Mouse (Mus musculus): Measurements from ENCODE around the gene Rcbtb1. TPM values are rescaled to one million over a fixed set of nuclear protein-coding genes. Genes with fewer than 3 reads are reported as not detected.

Rcbtb1 gene
- 20.0 and 22.9 TPM in 2 replicates for polyA plus RNA-seq (2014; fragmentation: Nextera tagmentation; extraction: Ambion mirVana)

DNA sequence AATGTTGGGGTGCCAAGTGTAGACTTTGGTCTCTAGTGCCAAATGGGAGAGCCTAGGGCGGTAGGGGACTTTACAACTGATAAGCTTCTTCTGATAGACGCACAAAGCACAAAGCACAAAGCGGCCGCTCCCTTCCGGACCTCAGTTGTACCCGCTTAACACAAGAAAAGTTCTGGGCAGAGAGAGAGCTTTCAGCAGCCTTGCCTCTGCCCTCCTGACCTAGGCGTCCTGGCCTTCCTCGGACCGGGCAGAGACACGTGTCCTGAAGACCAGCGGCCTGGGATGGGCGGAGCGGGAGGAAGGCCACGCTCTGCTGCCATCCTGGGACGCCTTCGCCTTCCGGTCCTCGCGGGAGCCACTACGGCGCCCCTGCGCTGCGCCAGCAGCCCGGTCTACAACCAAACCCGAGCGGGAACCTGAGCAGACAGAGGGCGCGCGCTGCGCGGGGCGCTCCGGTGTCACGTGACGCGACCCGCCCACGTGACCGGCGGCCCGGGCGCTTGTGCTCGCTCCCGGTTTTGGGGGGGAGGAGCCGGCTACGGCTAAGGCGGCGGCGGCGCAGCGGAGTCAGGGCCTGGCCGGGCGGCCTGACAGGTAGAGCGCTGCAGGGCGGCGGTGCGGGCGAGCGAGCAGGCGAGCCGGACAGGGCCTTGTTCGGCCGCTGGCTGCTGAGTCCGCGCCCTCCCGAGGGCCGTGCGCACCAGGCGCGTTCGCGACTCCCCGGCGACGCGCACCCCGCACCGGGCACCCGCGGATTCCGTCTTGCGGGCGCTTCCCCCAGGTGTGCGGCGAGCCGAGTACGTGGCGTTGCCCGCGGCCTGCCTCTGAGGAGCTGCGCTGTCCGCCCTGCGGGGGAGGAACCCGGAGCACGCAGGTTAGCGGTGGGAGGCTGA, at the start of gene Rcbtb1:
Rcbtb1 (plus strand) TSS at position 499 of the 893 bp plus-strand sequence.
- peak; percentile 93 for ATAC-seq (ENCODE audit: insufficient number of reproducible peaks, insufficient read depth, low FRiP score, low read depth)
- H3K27ac ChIP-seq (replicated peaks in 1 of 2; ENCODE audit: control insufficient read depth in 1 of 2, insufficient read depth in 1 of 2, low read depth in 2 of 2, low read length in 2 of 2), result peak within 1 kb of the TSS; percentile 79 to 89
- peak within 1 kb of the TSS; percentile 66 to 76 for H3K4me3 ChIP-seq (ENCODE audit: control insufficient read depth in 1 of 2, insufficient read depth in 1 of 2, low read depth in 1 of 2, low read length in 2 of 2)
- no peaks in the 10 kb centered on the region; the same call in 1 of the 2 replicates for H3K9me3 ChIP-seq (ENCODE audit: control insufficient read depth, low read length)
- H3K36me3 ChIP-seq (ENCODE audit: control insufficient read depth, insufficient read depth, low read length), result no peaks in the 10 kb centered on the region
- peak within 1 kb of the TSS; percentile 82 for H3K9ac ChIP-seq (ENCODE audit: low read length)
- H3K27me3 ChIP-seq (ENCODE audit: control insufficient read depth, insufficient read depth, low read length), result no peaks in the 10 kb centered on the region
- peak within 1 kb of the TSS; percentile 92 for H3K4me2 ChIP-seq (ENCODE audit: low read length)
- WGBS, result under 1% methylated on average over 92 of the region's 96 CpGs
- peaks cover 2 to 3% of the 10 kb centered on the region in 2 experiments; a peak in 2 of 4 replicates for H3K4me1 ChIP-seq (ENCODE audit: control insufficient read depth in 2 of 2, insufficient read depth in 2 of 2, low read length in 2 of 2)

DNA sequence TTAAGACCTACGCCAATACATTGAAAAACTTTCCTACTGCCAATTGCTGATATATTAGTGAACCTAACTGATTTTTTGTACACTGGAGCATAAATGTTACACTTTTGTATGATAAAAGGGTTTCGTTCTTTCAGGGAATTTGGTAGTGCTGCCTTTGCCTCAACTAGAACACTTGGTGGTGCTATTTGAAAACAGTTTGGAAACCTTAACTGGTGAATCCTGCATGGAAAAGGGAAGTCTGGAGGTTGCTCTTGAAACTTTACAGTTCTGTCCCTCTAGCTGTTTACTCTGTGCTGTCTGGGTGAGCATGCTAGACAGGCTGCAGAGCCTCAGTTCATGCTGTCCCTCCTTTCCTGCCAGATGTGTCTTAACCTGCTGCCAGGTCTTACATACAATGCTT, 45.4 kb upstream of the Rcbtb1 start:
- Histone ChIP-seq H3K4me2 (ENCODE audit: low read length) (no peak overlapping the region), H3K27ac (replicated peaks in 1 of 2; ENCODE audit: control insufficient read depth in 1 of 2, insufficient read depth in 1 of 2, low read depth in 2 of 2, low read length in 2 of 2) (no peak overlapping the region), H3K36me3 (ENCODE audit: control insufficient read depth, insufficient read depth, low read length) (no peaks in the 10 kb centered on the region), H3K9ac (ENCODE audit: low read length) (no peak overlapping the region), H3K27me3 (ENCODE audit: control insufficient read depth, insufficient read depth, low read length) (no peaks in the 10 kb centered on the region), H3K4me3 (ENCODE audit: control insufficient read depth in 1 of 2, insufficient read depth in 1 of 2, low read depth in 1 of 2, low read length in 2 of 2) (no peak overlapping the region), H3K4me1 (ENCODE audit: control insufficient read depth in 2 of 2, insufficient read depth in 2 of 2, low read length in 2 of 2) (no peaks in the 10 kb centered on the region), H3K9me3 (ENCODE audit: control insufficient read depth, low read length) (no peaks in the 10 kb centered on the region)
- no peak for ATAC-seq (ENCODE audit: insufficient number of reproducible peaks, insufficient read depth, low FRiP score, low read depth)
- WGBS, result 66% methylated on average over 2 of the region's 2 CpGs

DNA sequence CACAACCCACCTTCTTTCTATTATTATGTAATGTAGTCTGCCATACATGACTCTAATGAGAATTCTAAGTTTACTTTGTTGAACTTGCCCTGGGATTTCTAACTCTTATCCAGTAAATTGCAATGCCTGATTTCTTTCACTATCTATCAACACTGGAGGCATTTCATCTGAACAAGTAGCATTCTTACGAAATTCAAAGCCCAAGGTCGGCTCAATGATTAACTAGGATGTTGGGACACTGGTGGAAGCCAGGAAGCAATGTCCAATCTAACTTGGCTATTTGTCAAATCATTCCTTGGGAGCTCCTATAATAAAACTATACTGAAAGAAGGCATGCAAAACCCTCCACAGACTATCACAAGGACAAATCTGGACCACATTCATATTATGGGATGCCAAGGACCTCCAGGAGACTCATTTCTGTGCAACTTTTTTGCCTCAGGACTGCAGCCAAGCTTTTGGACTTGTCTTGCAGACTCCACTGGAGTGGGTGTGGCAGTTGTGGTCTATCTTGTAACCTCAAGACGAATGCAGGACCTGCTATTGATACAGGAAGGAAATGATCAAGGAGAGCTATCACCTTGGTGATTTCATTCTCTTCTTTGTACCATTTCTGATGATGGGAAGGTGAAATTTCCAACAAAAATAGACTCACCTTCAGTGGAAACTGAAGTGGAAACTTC, 43.9 kb upstream of the Rcbtb1 start:
- Histone ChIP-seq H3K9ac (ENCODE audit: low read length) (no peak overlapping the region), H3K4me3 (ENCODE audit: control insufficient read depth in 1 of 2, insufficient read depth in 1 of 2, low read depth in 1 of 2, low read length in 2 of 2) (no peak overlapping the region), H3K36me3 (ENCODE audit: control insufficient read depth, insufficient read depth, low read length) (no peaks in the 10 kb centered on the region), H3K4me2 (ENCODE audit: low read length) (no peak overlapping the region), H3K27me3 (ENCODE audit: control insufficient read depth, insufficient read depth, low read length) (no peaks in the 10 kb centered on the region), H3K9me3 (ENCODE audit: control insufficient read depth, low read length) (no peaks in the 10 kb centered on the region), H3K27ac (replicated peaks in 1 of 2; ENCODE audit: control insufficient read depth in 1 of 2, insufficient read depth in 1 of 2, low read depth in 2 of 2, low read length in 2 of 2) (no peak overlapping the region), H3K4me1 (ENCODE audit: control insufficient read depth in 2 of 2, insufficient read depth in 2 of 2, low read length in 2 of 2) (no peaks in the 10 kb centered on the region)
- WGBS, result 62% methylated on average over 3 of the region's 3 CpGs
- no peak for ATAC-seq (ENCODE audit: insufficient number of reproducible peaks, insufficient read depth, low FRiP score, low read depth)

DNA sequence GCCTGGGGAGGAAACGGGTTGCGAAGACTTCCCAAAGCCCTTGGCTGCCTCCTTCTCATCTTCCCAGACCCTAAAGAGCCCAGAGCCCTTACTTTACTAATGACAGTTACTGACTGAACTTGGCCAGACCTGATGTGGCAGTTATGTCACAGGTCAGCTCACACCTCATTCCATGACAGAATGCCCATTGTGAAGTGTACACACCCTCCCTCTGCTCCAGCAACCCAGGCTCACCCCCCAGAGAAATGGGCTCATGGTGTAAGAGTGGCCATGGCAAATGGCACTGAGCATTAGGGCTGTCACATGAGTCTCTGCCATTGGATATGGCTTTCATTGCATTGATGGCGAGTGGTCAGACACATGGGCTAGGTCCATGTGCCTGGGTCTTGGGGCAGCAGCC, 22.4 kb upstream of the Rcbtb1 start, which contains the start of gene Gm5142:
Gm5142 (minus strand) TSS at position 101 of the 400 bp plus-strand sequence.
- H3K4me2 ChIP-seq (ENCODE audit: low read length), result no peak within 1 kb of the TSS
- no peak for ATAC-seq (ENCODE audit: insufficient number of reproducible peaks, insufficient read depth, low FRiP score, low read depth)
- no peak within 1 kb of the TSS for H3K4me3 ChIP-seq (ENCODE audit: control insufficient read depth in 1 of 2, insufficient read depth in 1 of 2, low read depth in 1 of 2, low read length in 2 of 2)
- WGBS, result 91% methylated on average over 3 of the region's 3 CpGs
- H3K36me3 ChIP-seq (ENCODE audit: control insufficient read depth, insufficient read depth, low read length), result no peaks in the 10 kb centered on the region
- no peak within 1 kb of the TSS for H3K9ac ChIP-seq (ENCODE audit: low read length)
- no peak within 1 kb of the TSS for H3K27ac ChIP-seq (replicated peaks in 1 of 2; ENCODE audit: control insufficient read depth in 1 of 2, insufficient read depth in 1 of 2, low read depth in 2 of 2, low read length in 2 of 2)
- no peaks in the 10 kb centered on the region for H3K27me3 ChIP-seq (ENCODE audit: control insufficient read depth, insufficient read depth, low read length)
- no peaks in the 10 kb centered on the region for H3K9me3 ChIP-seq (ENCODE audit: control insufficient read depth, low read length)
- H3K4me1 ChIP-seq (ENCODE audit: control insufficient read depth in 2 of 2, insufficient read depth in 2 of 2, low read length in 2 of 2), result no peaks in the 10 kb centered on the region

DNA sequence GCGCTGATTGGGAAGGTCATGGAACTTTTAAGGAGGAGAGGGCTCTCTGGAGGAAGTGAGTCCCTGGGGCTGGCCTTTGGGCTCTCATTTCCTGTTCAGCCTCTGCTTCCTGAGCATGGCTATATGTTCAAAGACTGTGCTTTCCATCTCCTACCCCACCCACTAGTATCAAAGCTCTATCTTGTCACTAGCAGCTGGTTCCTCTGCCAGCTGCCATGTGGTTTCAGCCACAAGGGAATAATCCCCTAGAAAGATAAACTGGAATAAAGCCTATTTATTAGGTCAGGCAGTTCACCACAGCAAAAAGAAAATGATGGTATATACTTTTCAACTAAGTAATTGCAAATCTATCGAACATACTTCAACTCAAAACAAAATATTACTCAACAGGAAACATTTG, 18.3 kb upstream of the Rcbtb1 start:
- 68% methylated on average over 2 of the region's 2 CpGs for WGBS
- no peak for ATAC-seq (ENCODE audit: insufficient number of reproducible peaks, insufficient read depth, low FRiP score, low read depth)
- Histone ChIP-seq H3K9ac (ENCODE audit: low read length) (no peak overlapping the region), H3K36me3 (ENCODE audit: control insufficient read depth, insufficient read depth, low read length) (no peaks in the 10 kb centered on the region), H3K27ac (replicated peaks in 1 of 2; ENCODE audit: control insufficient read depth in 1 of 2, insufficient read depth in 1 of 2, low read depth in 2 of 2, low read length in 2 of 2) (no peak overlapping the region), H3K4me2 (ENCODE audit: low read length) (no peak overlapping the region), H3K9me3 (ENCODE audit: control insufficient read depth, low read length) (no peaks in the 10 kb centered on the region), H3K27me3 (ENCODE audit: control insufficient read depth, insufficient read depth, low read length) (no peaks in the 10 kb centered on the region), H3K4me3 (ENCODE audit: control insufficient read depth in 1 of 2, insufficient read depth in 1 of 2, low read depth in 1 of 2, low read length in 2 of 2) (no peak overlapping the region), H3K4me1 (ENCODE audit: control insufficient read depth in 2 of 2, insufficient read depth in 2 of 2, low read length in 2 of 2) (no peaks in the 10 kb centered on the region)

DNA sequence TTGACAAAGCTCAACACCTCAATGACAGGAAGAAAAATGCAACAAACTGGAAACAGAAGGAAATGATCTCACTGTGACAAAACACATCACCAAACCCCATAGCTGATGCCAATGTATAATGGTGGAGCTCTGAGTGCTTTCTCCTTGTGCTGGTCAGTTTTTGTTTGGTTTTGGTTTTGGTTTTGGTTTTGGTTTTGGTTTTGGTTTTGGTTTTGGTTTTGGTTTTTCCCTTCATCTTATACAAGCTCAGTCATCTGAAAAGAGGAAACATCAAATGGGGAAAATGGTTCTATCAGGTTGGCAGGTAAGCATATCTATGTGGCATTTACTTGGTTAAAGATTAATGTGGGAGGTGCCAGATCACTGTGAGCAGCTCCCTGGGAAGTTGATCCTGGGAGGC, 15.5 kb upstream of the Rcbtb1 start:
- no peak overlapping the region for H3K4me3 ChIP-seq (ENCODE audit: control insufficient read depth in 1 of 2, insufficient read depth in 1 of 2, low read depth in 1 of 2, low read length in 2 of 2)
- H3K4me2 ChIP-seq (ENCODE audit: low read length), result no peak overlapping the region
- H3K9ac ChIP-seq (ENCODE audit: low read length), result no peak overlapping the region
- no peak for ATAC-seq (ENCODE audit: insufficient number of reproducible peaks, insufficient read depth, low FRiP score, low read depth)
- no peaks in the 10 kb centered on the region for H3K4me1 ChIP-seq (ENCODE audit: control insufficient read depth in 2 of 2, insufficient read depth in 2 of 2, low read length in 2 of 2)
- no peaks in the 10 kb centered on the region for H3K9me3 ChIP-seq (ENCODE audit: control insufficient read depth, low read length)
- H3K36me3 ChIP-seq (ENCODE audit: control insufficient read depth, insufficient read depth, low read length), result no peaks in the 10 kb centered on the region
- H3K27ac ChIP-seq (replicated peaks in 1 of 2; ENCODE audit: control insufficient read depth in 1 of 2, insufficient read depth in 1 of 2, low read depth in 2 of 2, low read length in 2 of 2), result no peak overlapping the region
- no peaks in the 10 kb centered on the region for H3K27me3 ChIP-seq (ENCODE audit: control insufficient read depth, insufficient read depth, low read length)

DNA sequence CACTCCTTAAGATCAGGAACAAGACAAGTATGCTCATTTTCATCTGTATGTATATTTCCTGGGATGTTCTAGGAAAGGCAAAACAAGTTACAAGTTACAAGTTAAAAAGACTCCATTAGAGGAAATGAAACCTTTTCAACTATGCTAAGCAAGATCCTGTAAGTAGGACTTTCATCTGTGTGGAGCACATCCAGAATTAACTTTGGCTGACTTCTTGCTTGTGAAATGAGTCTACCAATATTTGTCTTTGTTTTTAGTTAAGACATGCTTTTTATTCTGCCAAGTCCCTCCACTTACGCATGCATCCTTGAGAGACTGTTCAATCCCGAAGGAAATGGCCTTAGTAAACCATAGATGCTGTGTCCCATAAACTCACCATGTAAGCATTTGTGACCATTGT, 14.9 kb upstream of the Rcbtb1 start:
- Histone ChIP-seq H3K4me1 (ENCODE audit: control insufficient read depth in 2 of 2, insufficient read depth in 2 of 2, low read length in 2 of 2) (no peaks in the 10 kb centered on the region), H3K27ac (replicated peaks in 1 of 2; ENCODE audit: control insufficient read depth in 1 of 2, insufficient read depth in 1 of 2, low read depth in 2 of 2, low read length in 2 of 2) (no peak overlapping the region), H3K4me3 (ENCODE audit: control insufficient read depth in 1 of 2, insufficient read depth in 1 of 2, low read depth in 1 of 2, low read length in 2 of 2) (no peak overlapping the region), H3K9ac (ENCODE audit: low read length) (no peak overlapping the region), H3K9me3 (ENCODE audit: control insufficient read depth, low read length) (no peaks in the 10 kb centered on the region), H3K27me3 (ENCODE audit: control insufficient read depth, insufficient read depth, low read length) (no peaks in the 10 kb centered on the region), H3K4me2 (ENCODE audit: low read length) (no peak overlapping the region), H3K36me3 (ENCODE audit: control insufficient read depth, insufficient read depth, low read length) (no peaks in the 10 kb centered on the region)
- no peak for ATAC-seq (ENCODE audit: insufficient number of reproducible peaks, insufficient read depth, low FRiP score, low read depth)
- WGBS, result 88% methylated on average over 2 of the region's 2 CpGs

Measured in heart, embryonic 14.5 days (tissue).